Mouse (Mus musculus): ENCODE data around the gene Ptprk. TPM values are rescaled to one million over a fixed set of nuclear protein-coding genes. Genes with fewer than 3 reads are reported as not detected.

Ptprk gene
- 23.2 and 29.6 TPM in 2 replicates for polyA plus RNA-seq (2014; fragmentation: Nextera tagmentation; extraction: Ambion mirVana)

GRCm38 (mm10) chr10:28074653-28075451, at the start of gene Ptprk:
Gene Ptprk (plus strand): TSS chr10:28074820.
- under 1% methylated on average over 64 of the region's 77 CpGs for WGBS
- H3K27ac ChIP-seq (ENCODE audit: low read depth, low read length): peak within 1 kb of the TSS; percentile 92
- H3K27me3 ChIP-seq (ENCODE audit: control insufficient read depth, insufficient read depth, low read length): no peaks in the 10 kb centered on the region
- DNase-seq (ENCODE audit: low spot score): peak; percentile 95
- peak within 1 kb of the TSS; percentile 88 for H3K9ac ChIP-seq (ENCODE audit: low read depth, low read length)
- no peaks in the 10 kb centered on the region for H3K4me1 ChIP-seq (replicated peaks; ENCODE audit: control insufficient read depth, insufficient read depth, low read length)
- no peaks in the 10 kb centered on the region for H3K9me3 ChIP-seq (ENCODE audit: control insufficient read depth, low read length)
- H3K4me2 ChIP-seq (replicated peaks; ENCODE audit: low read depth, low read length): peak within 1 kb of the TSS; percentile 59
- peak within 1 kb of the TSS; percentile 68 for H3K4me3 ChIP-seq (ENCODE audit: low read depth, low read length)
- peak; percentile 97 for ATAC-seq (ENCODE audit: low FRiP score)
- no peaks in the 10 kb centered on the region for H3K36me3 ChIP-seq (ENCODE audit: control insufficient read depth, insufficient read depth, low read length)

GRCm38 (mm10) chr10:28027791-28028190, 46.8 kb upstream of the Ptprk start:
- no peak for ATAC-seq (ENCODE audit: low FRiP score)
- H3K4me3 ChIP-seq (ENCODE audit: low read depth, low read length): no peak overlapping the region
- no peaks in the 10 kb centered on the region for H3K27me3 ChIP-seq (ENCODE audit: control insufficient read depth, insufficient read depth, low read length)
- H3K4me1 ChIP-seq (replicated peaks; ENCODE audit: control insufficient read depth, insufficient read depth, low read length): no peaks in the 10 kb centered on the region
- DNase-seq (ENCODE audit: low spot score): no peak
- H3K36me3 ChIP-seq (ENCODE audit: control insufficient read depth, insufficient read depth, low read length): no peaks in the 10 kb centered on the region
- no peak overlapping the region for H3K27ac ChIP-seq (ENCODE audit: low read depth, low read length)
- no peak overlapping the region for H3K4me2 ChIP-seq (replicated peaks; ENCODE audit: low read depth, low read length)
- WGBS: 73% methylated on average over 2 of the region's 2 CpGs
- H3K9ac ChIP-seq (ENCODE audit: low read depth, low read length): no peak overlapping the region
- no peaks in the 10 kb centered on the region for H3K9me3 ChIP-seq (ENCODE audit: control insufficient read depth, low read length)

DNA sequence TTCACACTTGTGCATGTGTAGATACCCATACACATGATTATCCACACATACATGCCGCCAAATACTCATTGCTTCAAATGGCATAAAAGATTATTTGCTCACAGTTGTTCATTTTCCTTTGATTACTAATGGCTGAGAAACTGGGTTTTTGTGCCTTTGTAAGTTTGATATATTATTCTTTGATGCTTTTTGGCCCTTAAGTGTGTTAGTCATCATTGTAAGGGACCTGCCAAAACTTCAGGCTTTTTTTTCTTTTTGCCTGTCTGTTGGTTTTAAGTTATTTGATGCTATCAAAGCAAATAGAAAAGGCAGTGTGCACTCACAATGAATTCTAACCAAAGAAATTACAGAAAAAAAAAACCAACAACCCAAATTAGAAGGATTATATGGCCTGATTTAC, 38.2 kb upstream of the Ptprk start:
- Histone ChIP-seq H3K4me1 (replicated peaks; ENCODE audit: control insufficient read depth, insufficient read depth, low read length) (no peaks in the 10 kb centered on the region), H3K4me2 (replicated peaks; ENCODE audit: low read depth, low read length) (no peak overlapping the region), H3K9me3 (ENCODE audit: control insufficient read depth, low read length) (no peaks in the 10 kb centered on the region), H3K9ac (ENCODE audit: low read depth, low read length) (no peak overlapping the region), H3K36me3 (ENCODE audit: control insufficient read depth, insufficient read depth, low read length) (no peaks in the 10 kb centered on the region), H3K4me3 (ENCODE audit: low read depth, low read length) (no peak overlapping the region), H3K27me3 (ENCODE audit: control insufficient read depth, insufficient read depth, low read length) (no peaks in the 10 kb centered on the region), H3K27ac (ENCODE audit: low read depth, low read length) (no peak overlapping the region)
- no peak for DNase-seq (ENCODE audit: low spot score)
- no peak for ATAC-seq (ENCODE audit: low FRiP score)
- WGBS: 92% methylated on average over 1 of the region's 1 CpGs

- Histone ChIP-seq H3K4me2 (replicated peaks; ENCODE audit: low read depth, low read length) (no peak overlapping the region), H3K36me3 (ENCODE audit: control insufficient read depth, insufficient read depth, low read length) (no peaks in the 10 kb centered on the region), H3K9me3 (ENCODE audit: control insufficient read depth, low read length) (no peaks in the 10 kb centered on the region), H3K9ac (ENCODE audit: low read depth, low read length) (no peak overlapping the region), H3K27ac (ENCODE audit: low read depth, low read length) (no peak overlapping the region), H3K27me3 (ENCODE audit: control insufficient read depth, insufficient read depth, low read length) (no peaks in the 10 kb centered on the region), H3K4me1 (replicated peaks; ENCODE audit: control insufficient read depth, insufficient read depth, low read length) (no peaks in the 10 kb centered on the region), H3K4me3 (ENCODE audit: low read depth, low read length) (no peak overlapping the region)
- ATAC-seq (ENCODE audit: low FRiP score) (no peak), DNase-seq (ENCODE audit: low spot score) (no peak)
- WGBS: 86% methylated on average over 4 of the region's 4 CpGs
These were observed 19.9 kb upstream of the Ptprk start for GRCm38 (mm10) chr10:28054764-28055163.

GRCm38 (mm10) chr10:28059222-28059621, 15.4 kb upstream of the Ptprk start:
- H3K4me2 ChIP-seq (replicated peaks; ENCODE audit: low read depth, low read length): no peak overlapping the region
- ATAC-seq (ENCODE audit: low FRiP score) (no peak), DNase-seq (ENCODE audit: low spot score) (no peak)
- no peaks in the 10 kb centered on the region for H3K36me3 ChIP-seq (ENCODE audit: control insufficient read depth, insufficient read depth, low read length)
- no peaks in the 10 kb centered on the region for H3K9me3 ChIP-seq (ENCODE audit: control insufficient read depth, low read length)
- H3K4me1 ChIP-seq (replicated peaks; ENCODE audit: control insufficient read depth, insufficient read depth, low read length): no peaks in the 10 kb centered on the region
- H3K9ac ChIP-seq (ENCODE audit: low read depth, low read length): no peak overlapping the region
- H3K27me3 ChIP-seq (ENCODE audit: control insufficient read depth, insufficient read depth, low read length): no peaks in the 10 kb centered on the region
- H3K27ac ChIP-seq (ENCODE audit: low read depth, low read length): no peak overlapping the region
- WGBS: 90% methylated on average over 1 of the region's 1 CpGs
- H3K4me3 ChIP-seq (ENCODE audit: low read depth, low read length): no peak overlapping the region

- no peaks in the 10 kb centered on the region for H3K36me3 ChIP-seq (ENCODE audit: control insufficient read depth, insufficient read depth, low read length)
- WGBS: 90% methylated on average over 5 of the region's 5 CpGs
- no peak for DNase-seq (ENCODE audit: low spot score)
- no peaks in the 10 kb centered on the region for H3K4me1 ChIP-seq (replicated peaks; ENCODE audit: control insufficient read depth, insufficient read depth, low read length)
- H3K4me3 ChIP-seq (ENCODE audit: low read depth, low read length): no peak overlapping the region
- ATAC-seq (ENCODE audit: low FRiP score): no peak
- no peak overlapping the region for H3K9ac ChIP-seq (ENCODE audit: low read depth, low read length)
- no peak overlapping the region for H3K4me2 ChIP-seq (replicated peaks; ENCODE audit: low read depth, low read length)
- no peaks in the 10 kb centered on the region for H3K9me3 ChIP-seq (ENCODE audit: control insufficient read depth, low read length)
- no peaks in the 10 kb centered on the region for H3K27me3 ChIP-seq (ENCODE audit: control insufficient read depth, insufficient read depth, low read length)
- no peak overlapping the region for H3K27ac ChIP-seq (ENCODE audit: low read depth, low read length)
These were observed 6.6 kb upstream of the Ptprk start for GRCm38 (mm10) chr10:28067997-28068396.

GRCm38 (mm10) chr10:28073991-28074652, 498 bp upstream of the Ptprk start:
- Histone ChIP-seq H3K4me2 (replicated peaks; ENCODE audit: low read depth, low read length) (peak overlapping the region; percentile 59), H3K4me1 (replicated peaks; ENCODE audit: control insufficient read depth, insufficient read depth, low read length) (no peaks in the 10 kb centered on the region), H3K4me3 (ENCODE audit: low read depth, low read length) (peak overlapping the region; percentile 68), H3K36me3 (ENCODE audit: control insufficient read depth, insufficient read depth, low read length) (no peaks in the 10 kb centered on the region), H3K27ac (ENCODE audit: low read depth, low read length) (peak overlapping the region; percentile 92), H3K9me3 (ENCODE audit: control insufficient read depth, low read length) (no peaks in the 10 kb centered on the region), H3K27me3 (ENCODE audit: control insufficient read depth, insufficient read depth, low read length) (no peaks in the 10 kb centered on the region), H3K9ac (ENCODE audit: low read depth, low read length) (peak overlapping the region; percentile 88)
- under 1% methylated on average over 20 of the region's 26 CpGs for WGBS
- DNase-seq (ENCODE audit: low spot score) (no peak), ATAC-seq (ENCODE audit: low FRiP score) (peak; percentile 10)

DNA sequence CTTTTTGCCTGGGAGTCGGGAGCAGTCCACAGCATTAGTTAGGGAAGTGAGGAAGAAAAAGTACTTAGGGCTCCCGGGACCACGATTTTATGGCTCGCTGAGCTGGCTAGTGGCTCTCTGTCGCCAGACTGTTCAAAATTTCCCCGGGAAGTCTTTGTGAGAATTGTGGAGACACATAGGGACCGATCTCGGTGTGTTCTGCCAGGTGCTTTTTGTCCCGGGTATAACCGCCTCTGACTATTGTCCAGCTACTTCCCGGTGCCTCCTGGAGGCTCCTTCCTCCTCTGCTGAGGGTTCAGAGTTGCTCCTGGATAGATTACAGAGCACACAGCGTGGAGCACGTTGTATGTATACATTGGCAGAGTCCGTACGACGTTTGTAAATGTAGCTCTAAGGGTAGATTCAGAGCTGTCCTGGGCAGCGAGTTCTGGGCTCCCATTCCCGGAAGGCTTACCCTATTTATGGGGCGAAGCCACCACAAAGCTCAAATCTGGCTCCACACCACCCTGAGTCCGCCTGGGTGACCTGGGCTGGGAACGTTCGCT, 943 bp downstream of the Ptprk start:
- peak overlapping the region; percentile 92 for H3K27ac ChIP-seq (ENCODE audit: low read depth, low read length)
- H3K9me3 ChIP-seq (ENCODE audit: control insufficient read depth, low read length): no peaks in the 10 kb centered on the region
- H3K9ac ChIP-seq (ENCODE audit: low read depth, low read length): peak overlapping the region; percentile 88
- peak; percentile 6; the same call in 1 of the 2 replicates for ATAC-seq (ENCODE audit: low FRiP score)
- no peaks in the 10 kb centered on the region for H3K4me1 ChIP-seq (replicated peaks; ENCODE audit: control insufficient read depth, insufficient read depth, low read length)
- WGBS: under 1% methylated on average over 22 of the region's 22 CpGs
- peak overlapping the region; percentile 59 for H3K4me2 ChIP-seq (replicated peaks; ENCODE audit: low read depth, low read length)
- no peaks in the 10 kb centered on the region for H3K36me3 ChIP-seq (ENCODE audit: control insufficient read depth, insufficient read depth, low read length)
- peak overlapping the region; percentile 68 for H3K4me3 ChIP-seq (ENCODE audit: low read depth, low read length)
- H3K27me3 ChIP-seq (ENCODE audit: control insufficient read depth, insufficient read depth, low read length): no peaks in the 10 kb centered on the region
- DNase-seq (ENCODE audit: low spot score): peak; percentile 62

Data from hindbrain, embryonic 11.5 days (tissue).